Mouse (Mus musculus) heart, adult 18-20 months (tissue): Measurements from ENCODE around the gene Lrrc63. TPM values are rescaled to one million over a fixed set of nuclear protein-coding genes. Genes with fewer than 3 reads are reported as not detected.

Experiments
- DNase-seq, 2 experiments: peaks; one replicate each; pipeline ENCODE4 v3.0.0; 2021 to 2022; ENCODE audit warnings: mixed read lengths in 1 of 2
- total RNA-seq, 2 experiments: library from RNA; stranded (reverse); gene quantifications; 2 replicates each; pipeline ENCODE4 v1.2.3; 2021

Lrrc63 gene
- total RNA-seq, 2 experiments from 2014 or later, result not detected

GRCm38 (mm10) chr14:75136119-75136966, 5.7 kb upstream of the Lrrc63 start:
- peak in 1 of 2 experiments; percentile 12 for DNase-seq

GRCm38 (mm10) chr14:75131324-75131935, 749 bp upstream of the Lrrc63 start:
- peak in 1 of 2 experiments; percentile 22 for DNase-seq

GRCm38 (mm10) chr14:75121658-75122057, 9.0 kb downstream of the Lrrc63 start:
- DNase-seq, result no peak

- DNase-seq, result no peak
Observed at GRCm38 (mm10) chr14:75102956-75103355, 27.7 kb downstream of the Lrrc63 start.

- DNase-seq, result no peak
Observed at GRCm38 (mm10) chr14:75077946-75078345, 52.7 kb downstream of the Lrrc63 start.

GRCm38 (mm10) chr14:75075299-75076180, 55.1 kb downstream of the Lrrc63 start:
- no peak for DNase-seq

- peak in 1 of 2 experiments; percentile 7 for DNase-seq
Observed at GRCm38 (mm10) chr14:75071091-75071490, 59.6 kb downstream of the Lrrc63 start.

- DNase-seq, result peak in 1 of 2 experiments; percentile 28
Observed at GRCm38 (mm10) chr14:75069356-75069979, 61.2 kb downstream of the Lrrc63 start.

GRCm38 (mm10) chr14:75068430-75069112, 62.1 kb downstream of the Lrrc63 start:
- DNase-seq, result peak in 1 of 2 experiments; percentile 9

GRCm38 (mm10) chr14:75065211-75065610, 65.5 kb downstream of the Lrrc63 start:
- DNase-seq, result no peak

- no peak for DNase-seq
Observed at GRCm38 (mm10) chr14:75064520-75064919, 66.2 kb downstream of the Lrrc63 start.

GRCm38 (mm10) chr14:75063936-75064335, 66.7 kb downstream of the Lrrc63 start:
- no peak for DNase-seq

GRCm38 (mm10) chr14:75060562-75060961, 70.1 kb downstream of the Lrrc63 start:
- DNase-seq, result peak; percentile 32 to 58

GRCm38 (mm10) chr14:75056861-75057431, 73.7 kb downstream of the Lrrc63 start:
- DNase-seq, result peak in 1 of 2 experiments; percentile 3

- DNase-seq, result no peak
Observed at GRCm38 (mm10) chr14:75054455-75055343, 76.0 kb downstream of the Lrrc63 start.

GRCm38 (mm10) chr14:75052451-75052850, 78.2 kb downstream of the Lrrc63 start:
- no peak for DNase-seq

GRCm38 (mm10) chr14:75045184-75045583, 85.5 kb downstream of the Lrrc63 start:
- DNase-seq, result peak in 1 of 2 experiments; percentile 35

- DNase-seq, result no peak
Observed at GRCm38 (mm10) chr14:75035431-75035830, 95.2 kb downstream of the Lrrc63 start.
